Mouse (Mus musculus) G1E (cell line): ENCODE measurements at regions not wholly inside any gene's neighbourhood (a gene's known extent, or its start where the extent isn't known, plus 50 kb on each side); places are given as distances from the start of the nearest gene placed in this dataset.

ENCODE experiments used
- ATAC-seq: 2 replicates; pipeline ENCODE4 v1.8.0; 2016; ENCODE audit warnings: mild to moderate bottlenecking; ENCODE audit not compliant: insufficient number of reproducible peaks, poor library complexity, low FRiP score, severe bottlenecking; ENCODE audit errors: extremely low read depth
- DNase-seq: peaks from one replicate; pipeline ENCODE4 v3.0.0; 2012; ENCODE audit warnings: low spot score
- H3K27me3 ChIP-seq: 2 replicates; pipeline ENCODE4 v1.6.1; 2012; ENCODE audit warnings: mild to moderate bottlenecking, low read length, inconsistent platforms; ENCODE audit not compliant: insufficient read depth
- H3K36me3 ChIP-seq: replicated peaks from 2 replicates; pipeline ENCODE3; 2012; ENCODE audit warnings: mild to moderate bottlenecking, inconsistent platforms
- H3K4me1 ChIP-seq: 2 replicates; pipeline ENCODE4 v1.6.1; 2012; ENCODE audit warnings: low read depth, low read length, inconsistent platforms, mixed read lengths; ENCODE audit not compliant: insufficient read depth
- H3K4me3 ChIP-seq: 2 replicates; pipeline ENCODE4 v1.5.1; 2012; ENCODE audit warnings: low read depth, mild to moderate bottlenecking, inconsistent platforms, low read length, moderate library complexity, mixed read lengths
- H3K9me3 ChIP-seq: replicated peaks from 2 replicates; pipeline ENCODE4 v1.6.1; 2012; ENCODE audit warnings: inconsistent platforms
- CTCF ChIP-seq: IDR thresholded peaks from 2 replicates; pipeline ENCODE4 v1.5.1; 2012; ENCODE audit warnings: low read depth, low read length, inconsistent platforms, mixed read lengths
- GATA1 ChIP-seq: IDR thresholded peaks from 2 replicates; pipeline ENCODE4 v1.6.1; 2012; ENCODE audit warnings: borderline replicate concordance, low read length, inconsistent platforms, mixed read lengths
- GATA2 ChIP-seq: IDR thresholded peaks from 2 replicates; pipeline ENCODE4 v1.6.1; 2012; ENCODE audit warnings: low read depth, low read length, inconsistent platforms, borderline replicate concordance
- POLR2AphosphoS5 ChIP-seq: IDR thresholded peaks from 2 replicates; pipeline ENCODE4 v1.6.1; 2012; ENCODE audit warnings: low read depth, low read length, inconsistent platforms; ENCODE audit not compliant: insufficient replicate concordance
- TAL1 ChIP-seq: conservative IDR thresholded peaks from 2 replicates; pipeline ENCODE4 v1.6.1; 2012; ENCODE audit warnings: low read depth, low read length, inconsistent platforms, mixed read lengths

- Histone ChIP-seq H3K4me3 (no peak overlapping the region), H3K9me3 (0 out of 2 replicates have a peak, but pooled peaks cover 2% of the 10 kb centered on the region), H3K4me1 (no peaks in the 10 kb centered on the region), H3K36me3 (no peaks in the 10 kb centered on the region), H3K27me3 (no peaks in the 10 kb centered on the region)
- DNase-seq (no peak), ATAC-seq (no peak)
- no peak for TF ChIP-seq TAL1
- TF ChIP-seq CTCF: no peak
- TF ChIP-seq GATA1: no peak
- TF ChIP-seq POLR2AphosphoS5: no peak
- TF ChIP-seq GATA2: no peak
These were observed 363.5 kb upstream of the Fam98a start for GRCm38 (mm10) chr17:75915256-75915655.

- no peaks in the 10 kb centered on the region for H3K36me3 ChIP-seq
- no peak overlapping the region for H3K4me3 ChIP-seq
- H3K27me3 ChIP-seq: no peaks in the 10 kb centered on the region
- DNase-seq: no peak
- no peaks in the 10 kb centered on the region for H3K4me1 ChIP-seq
- 0 out of 2 replicates have a peak, but pooled peaks cover 2% of the 10 kb centered on the region for H3K9me3 ChIP-seq
- ATAC-seq: no peak
- TF ChIP-seq GATA1 (no peak), POLR2AphosphoS5 (no peak), TAL1 (no peak), GATA2 (no peak), CTCF (no peak)
These were observed 355.3 kb upstream of the Fam98a start for GRCm38 (mm10) chr17:75907085-75907484.

DNA sequence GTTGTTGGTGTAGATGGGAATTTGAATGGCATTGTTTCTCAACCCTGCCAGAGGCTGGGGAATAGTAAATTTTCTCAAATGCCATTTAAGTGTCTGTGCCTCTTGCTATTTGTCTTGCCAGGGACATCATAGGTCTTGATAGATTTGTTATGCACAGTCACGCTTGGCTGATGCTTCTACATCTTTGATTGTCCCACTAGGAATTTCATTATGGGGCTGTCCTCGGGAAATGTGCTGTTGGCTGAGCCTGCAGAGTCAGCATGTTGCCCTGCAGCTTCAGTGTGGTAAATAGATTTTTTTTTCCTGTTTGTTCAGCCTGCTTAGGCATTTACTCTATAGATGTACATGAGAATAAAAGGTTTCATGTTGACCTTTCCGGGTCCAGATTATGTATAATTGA, 354.9 kb upstream of the Fam98a start:
- H3K4me1 ChIP-seq: no peaks in the 10 kb centered on the region
- H3K27me3 ChIP-seq: no peaks in the 10 kb centered on the region
- no peaks in the 10 kb centered on the region for H3K36me3 ChIP-seq
- DNase-seq (no peak), ATAC-seq (no peak)
- H3K4me3 ChIP-seq: no peak overlapping the region
- no peak for TF ChIP-seq TAL1
- no peak for TF ChIP-seq GATA2
- TF ChIP-seq CTCF: no peak
- TF ChIP-seq GATA1: no peak
- TF ChIP-seq POLR2AphosphoS5: no peak
- H3K9me3 ChIP-seq: 0 out of 2 replicates have a peak, but pooled peaks cover 2% of the 10 kb centered on the region

DNA sequence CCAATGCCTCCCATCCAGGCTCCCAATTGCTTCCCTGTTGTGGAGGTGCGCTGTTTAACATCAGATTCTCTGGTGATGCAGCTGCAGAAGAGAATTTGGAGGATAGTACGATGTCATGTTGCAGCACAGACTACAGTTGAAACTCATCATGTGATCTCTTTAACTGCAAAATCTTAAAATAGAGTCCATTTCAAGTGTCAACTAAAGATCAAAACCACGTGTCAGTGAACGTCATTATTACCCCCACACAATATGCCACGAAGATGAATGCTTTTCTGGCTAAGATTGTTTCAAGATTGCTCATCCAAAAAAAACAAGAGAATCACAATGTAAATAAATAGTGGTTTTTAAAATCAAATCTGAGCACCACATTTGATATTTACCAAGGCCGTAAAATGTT, 343.7 kb upstream of the Fam98a start:
- TF ChIP-seq GATA2: no peak
- no peak for TF ChIP-seq POLR2AphosphoS5
- no peak for TF ChIP-seq TAL1
- no peak for TF ChIP-seq GATA1
- no peak for TF ChIP-seq CTCF
- Histone ChIP-seq H3K27me3 (no peaks in the 10 kb centered on the region), H3K9me3 (peaks cover 8% of the 10 kb centered on the region), H3K4me1 (no peaks in the 10 kb centered on the region), H3K36me3 (no peaks in the 10 kb centered on the region), H3K4me3 (no peak overlapping the region)
- DNase-seq (no peak), ATAC-seq (no peak)

DNA sequence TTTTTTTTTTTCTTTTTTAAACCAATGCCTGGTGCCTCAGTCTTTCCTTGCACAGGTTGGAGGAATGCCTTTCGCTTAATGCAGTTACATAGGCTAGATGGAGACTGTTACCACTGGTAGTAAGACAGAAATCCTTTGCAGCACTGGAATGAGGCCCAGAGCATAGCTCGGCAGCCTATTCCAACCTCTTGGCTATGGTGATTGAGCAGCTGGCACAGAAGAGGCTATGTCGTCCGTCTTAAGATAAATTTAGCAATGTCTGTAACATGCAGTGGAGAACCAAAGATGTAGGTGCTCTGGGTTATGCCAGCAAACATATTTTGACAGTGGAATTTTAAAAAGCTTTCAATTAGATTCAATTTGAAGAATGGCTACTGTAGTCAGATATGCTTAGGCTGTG, 343.2 kb upstream of the Fam98a start:
- Histone ChIP-seq H3K27me3 (no peaks in the 10 kb centered on the region), H3K4me3 (no peak overlapping the region), H3K9me3 (peaks cover 8% of the 10 kb centered on the region), H3K36me3 (no peaks in the 10 kb centered on the region), H3K4me1 (no peaks in the 10 kb centered on the region)
- TF ChIP-seq CTCF (no peak), POLR2AphosphoS5 (no peak), GATA1 (no peak), GATA2 (no peak), TAL1 (no peak)
- no peak for ATAC-seq
- DNase-seq: no peak

DNA sequence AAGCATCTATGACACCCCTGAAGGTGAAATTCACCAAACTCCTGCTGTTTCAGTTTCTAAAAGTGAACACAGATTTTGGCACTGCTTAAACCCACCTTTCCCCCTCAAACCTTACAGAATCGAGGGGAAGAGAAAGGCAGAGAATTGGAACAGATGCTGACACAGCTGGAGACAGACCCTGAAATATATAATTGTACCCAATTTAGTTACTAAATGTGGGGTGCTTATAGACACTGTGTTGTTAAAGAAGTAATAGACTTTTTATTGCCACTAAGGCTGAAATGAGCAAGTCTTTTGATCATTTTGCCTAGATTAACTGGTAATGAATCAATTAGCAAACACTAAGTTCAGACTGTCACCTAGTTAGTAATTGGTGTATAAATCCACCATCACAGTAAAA, 341.8 kb upstream of the Fam98a start:
- DNase-seq (no peak), ATAC-seq (no peak)
- no peaks in the 10 kb centered on the region for H3K4me1 ChIP-seq
- no peak overlapping the region for H3K4me3 ChIP-seq
- no peak for TF ChIP-seq GATA2
- TF ChIP-seq TAL1: no peak
- TF ChIP-seq GATA1: no peak
- TF ChIP-seq POLR2AphosphoS5: no peak
- TF ChIP-seq CTCF: no peak
- H3K9me3 ChIP-seq: peaks cover 8% of the 10 kb centered on the region
- no peaks in the 10 kb centered on the region for H3K36me3 ChIP-seq
- no peaks in the 10 kb centered on the region for H3K27me3 ChIP-seq

DNA sequence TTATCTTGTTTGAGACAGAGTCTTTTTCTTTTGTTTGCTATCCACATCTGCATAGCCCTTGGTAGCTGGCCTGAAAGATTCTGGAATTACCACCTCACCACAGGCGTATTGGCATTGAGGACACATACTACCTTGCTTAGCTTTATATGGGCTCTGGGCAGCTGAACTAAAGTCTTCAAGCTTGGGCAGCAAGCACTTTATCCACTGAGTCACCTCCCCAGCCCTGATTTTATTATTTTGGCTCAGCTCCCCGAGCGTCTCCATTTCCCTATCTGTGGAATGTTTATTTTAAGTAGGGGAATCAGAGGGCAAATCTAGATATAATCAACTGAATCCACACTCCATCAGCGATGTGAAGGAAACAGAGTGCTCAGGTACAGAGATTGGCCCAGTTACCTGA, 340.4 kb upstream of the Fam98a start:
- no peaks in the 10 kb centered on the region for H3K27me3 ChIP-seq

More for the DNA sequence above, 340.4 kb upstream of the Fam98a start:
- Histone ChIP-seq H3K4me3 (no peak overlapping the region), H3K9me3 (peaks cover 8% of the 10 kb centered on the region), H3K4me1 (no peaks in the 10 kb centered on the region), H3K36me3 (no peaks in the 10 kb centered on the region)
- ATAC-seq: no peak
- TF ChIP-seq GATA2 (no peak), TAL1 (no peak), GATA1 (no peak), CTCF (no peak), POLR2AphosphoS5 (no peak)
- DNase-seq: no peak
